Mouse (Mus musculus): ENCODE results near the gene AI481877.

GRCm38 (mm10) chr4:59011446-59011845 lies 127.3 kb downstream of the AI481877 start:
- TF ChIP-seq CTCF (IDR thresholded peaks at IDR 0.05; ENCODE audit: extremely low read depth, insufficient read depth, low read length) = no peak
- TF ChIP-seq POLR2A (IDR thresholded peaks at IDR 0.05; ENCODE audit: extremely low read depth, insufficient read depth, low read length) = no peak
